Mouse (Mus musculus) embryo, embryonic 11.5 days (tissue): ENCODE measurements around the gene Susd1.
"Not testable (repeated sequence)": the region's sequence is repeated elsewhere in the genome, so short reads cannot be mapped to it uniquely, and the experiment has no call there.

Experiments
- DNase-seq: peaks from one replicate; pipeline ENCODE4 v3.0.0-alpha.2; 2012; ENCODE audit warnings: low read depth, low spot score

Gene Susd1

GRCm38 (mm10) chr4:59286351-59286750 lies 152.1 kb downstream of the Susd1 start:
- not testable (repeated sequence) for DNase-seq

GRCm38 (mm10) chr4:59282699-59283487 lies 155.5 kb downstream of the Susd1 start:
- no peak for DNase-seq

GRCm38 (mm10) chr4:59282137-59282536 lies 156.3 kb downstream of the Susd1 start:
- no peak for DNase-seq

- DNase-seq: no peak
Measured at GRCm38 (mm10) chr4:59280876-59281275, 157.6 kb downstream of the Susd1 start.

GRCm38 (mm10) chr4:59279111-59279510 lies 159.3 kb downstream of the Susd1 start:
- DNase-seq: no peak

- DNase-seq: no peak
Measured at GRCm38 (mm10) chr4:59278410-59278809, 160.0 kb downstream of the Susd1 start.

- DNase-seq: no peak
Measured at GRCm38 (mm10) chr4:59277958-59278357, 160.5 kb downstream of the Susd1 start.

- DNase-seq: no peak
Measured at GRCm38 (mm10) chr4:59275956-59276355, 162.5 kb downstream of the Susd1 start.

GRCm38 (mm10) chr4:59275494-59275893 lies 162.9 kb downstream of the Susd1 start:
- DNase-seq: no peak

GRCm38 (mm10) chr4:59274136-59274535 lies 164.3 kb downstream of the Susd1 start:
- no peak for DNase-seq

GRCm38 (mm10) chr4:59273342-59273741 lies 165.1 kb downstream of the Susd1 start:
- DNase-seq: no peak

- no peak for DNase-seq
Measured at GRCm38 (mm10) chr4:59265631-59266030, 172.8 kb downstream of the Susd1 start.

- DNase-seq: no peak
Measured at GRCm38 (mm10) chr4:59265182-59265581, 173.3 kb downstream of the Susd1 start.
